Mouse (Mus musculus) kidney, adult 2 months (tissue): ENCODE measurements at regions not wholly inside any gene's neighbourhood (a gene's known extent, or its start where the extent isn't known, plus 50 kb on each side); places are given as distances from the start of the nearest gene placed in this dataset.

ENCODE experiments used
- CTCF ChIP-seq: fragments of 200-500 bp; conservative IDR thresholded peaks from 2 replicates; pipeline ENCODE4 v1.5.1; 2011; ENCODE audit warnings: low read depth, mild to moderate bottlenecking, control low read depth, low read length, moderate library complexity, mixed read lengths; ENCODE audit not compliant: insufficient read depth, insufficient read length
- POLR2A ChIP-seq: fragments of 200-500 bp; IDR thresholded peaks from one replicate; pipeline ENCODE4 v1.6.1; 2011; ENCODE audit warnings: low read depth, low read length, control low read depth

DNA sequence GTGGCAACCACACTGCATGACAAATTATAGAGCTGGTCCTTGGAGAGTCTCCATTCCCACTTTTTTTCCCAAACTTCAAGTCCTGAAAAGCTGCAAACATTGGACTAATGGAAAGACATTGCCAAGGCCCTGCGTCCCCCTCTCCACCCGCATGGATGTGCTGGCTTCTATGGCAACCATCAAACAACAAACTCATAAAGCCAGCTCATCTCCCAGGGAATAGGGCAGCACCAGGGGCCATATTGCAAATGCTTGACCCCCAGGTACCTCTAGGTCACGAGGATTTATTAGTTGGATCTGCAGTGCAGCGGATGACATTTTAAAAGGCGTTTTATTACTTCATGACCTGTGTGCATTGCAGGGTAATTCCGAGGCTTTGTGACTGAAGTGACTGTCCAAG, 324.5 kb downstream of the Fam49a start:
- TF ChIP-seq POLR2A = no peak
- TF ChIP-seq CTCF = no peak
